Comparison of ENCODE assay signal across 14 mouse cellular contexts in genomic region chr13:92423711-92424110, GRCm38 (mm10). TPM values are rescaled to one million over a fixed set of nuclear protein-coding genes. Genes with fewer than 3 reads are reported as not detected.
"Had no signal": no experiment of that assay in that cellular context is flagged by ENCODE, and none has a peak within 500 bp of the region (broad histone marks: within the 10 kb centered on the region; RNA-seq: fewer than 3 reads in every experiment).

No protein-coding gene starts in this region.

- ATAC-seq: midbrain, embryonic 16.5 days had no signal

- DNase-seq: lung, adult 18-20 months; lung, embryonic 14.5 days; lung, postnatal 10 days; lung, postnatal 4 days; midbrain, embryonic 14.5 days; right cerebral cortex, postnatal 14 days; right cerebral cortex, postnatal 4 days; spleen, adult 18-20 months; thymus, adult 2 months; thymus, postnatal 25 days; thymus, postnatal 4 days had no signal

RNA-seq across cellular contexts. Expression of gene Ankrd34b, which starts 2.0 kb away (rescaled TPM):
- total RNA-seq: megakaryocyte, adult 5-6 weeks; megakaryocyte-erythroid progenitor cell, adult 5-6 weeks had no signal
